Mouse (Mus musculus) heart, postnatal 0 days (tissue): ENCODE results near the gene Kmt5b.

Experiments
- CTCF ChIP-seq: IDR thresholded peaks from 2 replicates; pipeline ENCODE4 v1.5.1; 2016; ENCODE audit warnings: antibody characterized with exemption, control low read depth, low read depth
- EP300 ChIP-seq: IDR thresholded peaks from 2 replicates; pipeline ENCODE4 v1.6.1; 2016; ENCODE audit warnings: antibody characterized with exemption, low read depth

DNA sequence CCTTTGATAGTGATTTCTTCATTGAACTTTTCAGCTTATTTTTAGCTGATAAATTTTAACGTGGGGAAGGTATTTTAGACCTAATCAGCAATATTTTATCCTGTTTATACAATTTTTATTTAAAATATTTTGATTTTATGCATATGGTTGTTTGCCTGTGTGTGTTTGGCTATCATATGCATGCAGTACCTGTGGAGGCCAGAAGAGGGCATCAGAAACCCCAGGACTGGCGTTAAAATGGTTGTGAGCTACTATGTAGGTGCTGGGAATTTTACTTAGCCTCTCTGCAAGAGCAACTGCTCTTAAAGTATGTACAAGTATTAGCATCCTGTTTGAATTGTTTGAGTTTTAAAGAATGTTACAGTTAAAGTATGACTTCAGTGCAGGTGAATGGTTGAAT is 97.7 kb downstream of the Kmt5b start:
- TF ChIP-seq CTCF (no peak), EP300 (no peak)
